Mouse (Mus musculus): ENCODE results near the gene Gm28036. TPM values are rescaled to one million over a fixed set of nuclear protein-coding genes. Genes with fewer than 3 reads are reported as not detected.

Gm28036 gene
- total RNA-seq, 2 experiments from 2014 or later: 36.7 to 44.4 TPM

Other genes with a start within 250 kb of the Gm28036 start
- gene Uqcc1, start 196.8 kb downstream of the Gm28036 start, total RNA-seq (2021): 100 to 1,000 TPM in 1 of 2 experiments, 10 to 100 TPM in 1; 92.3 to 106 TPM
- not detected for gene Gm15557, start 186.4 kb downstream of the Gm28036 start, total RNA-seq (2021)
- 1 to 10 TPM in 1 of 2 experiments, under 1 TPM in 1; 0.64 to 1.1 TPM for gene Gdf5, start 181.7 kb downstream of the Gm28036 start, total RNA-seq (2021)
- gene Cep250, start 170.6 kb downstream of the Gm28036 start, total RNA-seq (2021): 10 to 100 TPM; 26.8 to 29.9 TPM
- 1 to 10 TPM; 2.8 to 3.9 TPM for gene 6430550D23Rik, start 119.1 kb downstream of the Gm28036 start, total RNA-seq (2021)
- gene Ergic3, start 119.0 kb downstream of the Gm28036 start, total RNA-seq (2021): 100 to 1,000 TPM; 224 to 225 TPM
- gene Fer1l4, start 74.1 kb downstream of the Gm28036 start, total RNA-seq (2021): not detected
- 1 to 10 TPM; 3.2 to 5.8 TPM for gene Spag4, start 61.9 kb downstream of the Gm28036 start, total RNA-seq (2021)
- 10 to 100 TPM; 25.5 to 27.7 TPM for gene Cpne1, start 15.1 kb downstream of the Gm28036 start, total RNA-seq (2021)
- 10 to 100 TPM; 45.5 to 49.1 TPM for gene Rbm12, start 15.1 kb downstream of the Gm28036 start, total RNA-seq (2021)
- 100 to 1,000 TPM; 255 to 270 TPM for gene Romo1, start 16.9 kb upstream of the Gm28036 start, total RNA-seq (2021)
- 10 to 100 TPM; 67.9 to 74.5 TPM for gene Nfs1, start 17.1 kb upstream of the Gm28036 start, total RNA-seq (2021)
- gene Rbm39, start 53.1 kb upstream of the Gm28036 start, total RNA-seq (2021): 100 to 1,000 TPM; 525 to 551 TPM
- 10 to 100 TPM; 36.6 to 36.9 TPM for gene Phf20, start 69.4 kb upstream of the Gm28036 start, total RNA-seq (2021)
- gene Cnbd2, start 185.2 kb upstream of the Gm28036 start, total RNA-seq (2021): 1 to 10 TPM; 1.6 to 2.4 TPM
- 100 to 1,000 TPM; 107 to 119 TPM for gene Scand1, start 185.6 kb upstream of the Gm28036 start, total RNA-seq (2021)

Data from adrenal gland, postnatal 4 days (tissue).